Mouse (Mus musculus): ENCODE measurements at regions not wholly inside any gene's neighbourhood (a gene's known extent, or its start where the extent isn't known, plus 50 kb on each side); places are given as distances from the start of the nearest gene placed in this dataset.

GRCm38 (mm10) chr14:39785090-39785489 is 312.2 kb upstream of the Nrg3 start:
- ChIA-PET CTCF (no interaction called here), POLR2A (no interaction called here)

- CTCF ChIA-PET, result interaction anchor here in 1 of 4 experiments (0.7 kb wide), 1 partner anchor 215 kb away, joined by 3 read pairs; no protein-coding TSS in a partner anchor
- POLR2A ChIA-PET, result no interaction called here
Measured at GRCm38 (mm10) chr14:39781849-39782248, 309.0 kb upstream of the Nrg3 start.

DNA sequence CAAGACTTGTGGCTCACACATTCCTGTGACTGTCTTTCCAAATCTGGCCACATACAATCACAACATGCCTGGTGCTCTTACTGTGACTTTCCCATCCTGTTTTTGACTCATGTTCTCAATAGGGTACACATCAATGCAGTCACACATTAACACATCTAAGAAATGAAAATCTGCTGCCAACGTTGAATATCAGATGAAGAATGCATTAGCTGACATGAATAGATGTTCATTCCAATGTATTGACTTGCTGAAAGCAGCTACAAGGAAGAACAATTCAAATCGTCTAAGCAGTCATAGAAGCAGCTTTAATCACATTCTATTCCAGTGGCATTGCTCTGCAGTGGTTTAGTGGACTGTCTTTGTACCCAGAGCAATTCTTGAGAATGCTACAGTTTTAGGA is 295.2 kb upstream of the Nrg3 start:
- CTCF ChIA-PET, result no interaction called here
- POLR2A ChIA-PET, result no interaction called here
